Mouse (Mus musculus): ENCODE results near the gene Stat3. TPM values are rescaled to one million over a fixed set of nuclear protein-coding genes. Genes with fewer than 3 reads are reported as not detected.

Gene Stat3
- polyA plus RNA-seq, 1 experiment = 0.96 TPM

DNA sequence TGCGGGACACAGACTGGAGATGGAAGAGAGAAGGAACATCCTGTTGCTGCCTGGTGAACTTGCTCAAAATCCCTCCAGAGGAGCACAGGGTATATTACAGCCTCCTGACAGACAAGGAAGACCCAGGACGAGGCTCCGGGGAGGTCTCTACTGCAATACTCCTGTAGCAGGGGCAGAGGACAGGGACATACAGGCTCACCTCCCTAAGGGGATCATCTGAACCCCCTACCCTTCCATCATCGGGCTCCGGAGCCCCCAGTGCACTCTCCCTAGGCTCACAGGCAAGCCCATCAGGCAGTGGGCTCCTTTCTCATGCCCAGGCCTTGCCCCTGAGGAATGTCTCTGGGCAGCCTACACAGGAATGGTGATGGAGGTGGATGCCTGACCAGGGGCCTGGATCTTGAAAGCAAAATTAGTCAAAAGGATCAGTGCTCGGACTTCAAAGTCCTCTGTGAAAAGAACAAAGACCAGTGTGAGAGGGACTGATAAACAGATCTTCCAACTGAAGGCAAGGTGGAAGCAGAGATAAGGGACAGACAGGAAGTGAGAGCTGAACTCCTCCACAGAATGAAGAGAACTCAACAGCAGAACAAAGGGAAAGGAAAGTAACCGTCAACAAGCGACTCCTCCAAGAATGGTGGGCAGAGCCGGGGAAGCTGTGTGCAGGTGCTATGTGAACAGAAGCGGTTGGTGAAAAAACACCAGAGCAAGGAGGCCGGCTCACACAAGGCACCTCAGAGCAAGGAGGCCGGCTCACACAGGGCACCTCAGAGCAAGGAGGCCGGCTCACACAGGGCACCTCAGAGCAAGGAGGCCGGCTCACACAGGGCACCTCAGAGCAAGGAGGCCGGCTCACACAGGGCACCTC is 47.9 kb downstream of the Stat3 start:
- Histone ChIP-seq H3K4me1 (ENCODE audit: control insufficient read depth) (peaks cover 77% of the 10 kb centered on the region), H3K36me3 (ENCODE audit: control insufficient read depth) (peaks cover 81% of the 10 kb centered on the region), H3K9me3 (ENCODE audit: control insufficient read depth, low read length) (no peaks in the 10 kb centered on the region), H3K27me3 (ENCODE audit: control insufficient read depth) (no peaks in the 10 kb centered on the region), H3K4me3 (replicated peaks) (peak overlapping the region; percentile 51)
- TF ChIP-seq TAL1 (IDR thresholded peaks at IDR 0.05; ENCODE audit: low read length) (peak; percentile 79), GATA1 (IDR thresholded peaks at IDR 0.05; ENCODE audit: low read length) (peak; percentile 72)

DNA sequence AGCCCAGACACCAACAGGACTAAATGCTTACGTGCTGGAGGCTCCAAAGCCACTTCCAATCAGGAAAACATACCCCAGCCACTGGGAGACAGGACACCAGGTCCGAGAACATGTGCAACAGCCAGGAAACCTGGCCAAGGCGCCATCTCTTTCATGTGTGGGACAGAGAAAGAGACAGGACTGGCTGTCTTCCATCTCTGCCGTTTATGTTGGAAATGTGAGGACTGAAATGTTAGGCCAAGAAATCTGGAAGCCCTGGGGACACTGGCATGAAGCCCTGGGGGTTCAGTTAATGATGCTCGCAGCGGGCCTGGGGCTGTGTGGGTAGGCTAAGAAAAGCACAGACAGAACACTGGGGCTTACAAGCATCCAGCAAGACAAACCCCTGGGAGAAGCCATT is 48.9 kb downstream of the Stat3 start:
- Histone ChIP-seq H3K9me3 (ENCODE audit: control insufficient read depth, low read length) (no peaks in the 10 kb centered on the region), H3K27me3 (ENCODE audit: control insufficient read depth) (no peaks in the 10 kb centered on the region), H3K4me1 (ENCODE audit: control insufficient read depth) (peaks cover 87% of the 10 kb centered on the region), H3K4me3 (replicated peaks) (no peak overlapping the region), H3K36me3 (ENCODE audit: control insufficient read depth) (peaks cover 80% of the 10 kb centered on the region)
- no peak for TF ChIP-seq TAL1 (IDR thresholded peaks at IDR 0.05; ENCODE audit: low read length)
- no peak for TF ChIP-seq GATA1 (IDR thresholded peaks at IDR 0.05; ENCODE audit: low read length)

DNA sequence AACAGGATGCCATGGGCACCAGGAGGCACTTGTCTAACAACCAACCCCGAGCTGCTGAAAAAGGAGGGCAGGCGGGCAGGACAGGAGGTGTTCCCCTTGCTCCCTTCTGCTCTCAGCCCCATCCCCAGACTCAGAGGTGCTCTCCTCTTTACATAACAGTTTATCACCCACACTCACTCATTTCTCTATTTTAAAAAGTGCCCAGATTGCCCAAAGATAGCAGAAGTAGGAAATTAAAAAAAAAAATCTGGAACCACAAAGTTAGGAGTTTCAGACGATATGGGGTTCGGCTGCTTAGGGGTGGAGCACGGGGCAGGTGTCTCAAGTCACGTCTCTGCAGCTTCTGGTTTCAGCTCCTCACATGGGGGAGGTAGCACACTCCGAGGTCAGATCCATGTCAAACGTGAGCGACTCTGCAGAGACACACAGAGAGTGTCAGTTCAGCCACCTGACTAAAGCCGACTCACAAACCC is 51.0 kb downstream of the Stat3 start:
- peaks cover 93% of the 10 kb centered on the region for H3K4me1 ChIP-seq (ENCODE audit: control insufficient read depth)
- peaks cover 78% of the 10 kb centered on the region for H3K36me3 ChIP-seq (ENCODE audit: control insufficient read depth)
- no peaks in the 10 kb centered on the region for H3K27me3 ChIP-seq (ENCODE audit: control insufficient read depth)
- H3K4me3 ChIP-seq (replicated peaks) = no peak overlapping the region
- H3K9me3 ChIP-seq (ENCODE audit: control insufficient read depth, low read length) = no peaks in the 10 kb centered on the region
- TF ChIP-seq TAL1 (IDR thresholded peaks at IDR 0.05; ENCODE audit: low read length) (no peak), GATA1 (IDR thresholded peaks at IDR 0.05; ENCODE audit: low read length) (no peak)

DNA sequence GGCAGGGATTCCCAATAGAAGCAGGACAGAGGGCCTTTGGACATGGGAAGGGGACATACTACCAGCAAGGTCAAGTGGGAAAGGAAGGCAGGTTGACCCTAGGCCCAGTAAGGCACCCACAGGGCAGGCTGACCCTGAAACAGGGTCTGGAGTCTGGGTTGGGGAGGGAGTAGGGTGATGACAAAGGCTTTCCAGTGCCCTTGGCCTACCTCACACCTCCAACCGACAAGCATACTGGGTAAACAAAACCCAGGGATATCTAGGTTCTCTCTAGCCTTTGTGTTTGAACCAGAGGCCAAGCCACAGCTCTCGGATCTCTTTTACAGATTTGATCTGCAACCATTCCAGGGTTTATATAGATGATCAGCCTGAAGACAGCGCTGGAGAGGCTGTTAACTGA is 51.6 kb downstream of the Stat3 start:
- Histone ChIP-seq H3K36me3 (ENCODE audit: control insufficient read depth) (peaks cover 76% of the 10 kb centered on the region), H3K9me3 (ENCODE audit: control insufficient read depth, low read length) (no peaks in the 10 kb centered on the region), H3K4me3 (replicated peaks) (no peak overlapping the region), H3K27me3 (ENCODE audit: control insufficient read depth) (no peaks in the 10 kb centered on the region), H3K4me1 (ENCODE audit: control insufficient read depth) (peaks cover 90% of the 10 kb centered on the region)
- TF ChIP-seq GATA1 (IDR thresholded peaks at IDR 0.05; ENCODE audit: low read length) (no peak), TAL1 (IDR thresholded peaks at IDR 0.05; ENCODE audit: low read length) (no peak)

DNA sequence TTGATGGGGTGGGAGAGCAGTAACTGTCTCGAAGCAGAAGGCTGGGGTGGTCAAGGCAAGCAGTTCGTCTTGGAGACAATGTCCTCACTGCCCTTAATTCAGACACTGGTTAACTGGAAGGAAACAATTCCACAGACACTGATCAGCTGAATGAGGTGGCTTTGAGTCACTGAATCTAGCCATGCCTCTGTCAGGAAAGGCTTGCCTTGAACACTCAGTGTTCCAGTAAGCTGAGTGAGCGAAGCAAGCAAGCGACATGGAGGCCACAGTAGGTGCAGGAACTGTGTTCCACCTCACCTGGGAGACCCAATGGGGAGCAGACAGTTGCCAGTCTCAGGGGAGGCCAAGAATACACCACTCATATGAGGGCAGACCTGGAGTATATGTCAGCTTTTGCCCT is 52.1 kb downstream of the Stat3 start:
- H3K27me3 ChIP-seq (ENCODE audit: control insufficient read depth) = no peaks in the 10 kb centered on the region
- peaks cover 75% of the 10 kb centered on the region for H3K36me3 ChIP-seq (ENCODE audit: control insufficient read depth)
- TF ChIP-seq TAL1 (IDR thresholded peaks at IDR 0.05; ENCODE audit: low read length) = no peak
- TF ChIP-seq GATA1 (IDR thresholded peaks at IDR 0.05; ENCODE audit: low read length) = no peak
- H3K9me3 ChIP-seq (ENCODE audit: control insufficient read depth, low read length) = no peaks in the 10 kb centered on the region
- H3K4me3 ChIP-seq (replicated peaks) = no peak overlapping the region
- peaks cover 86% of the 10 kb centered on the region for H3K4me1 ChIP-seq (ENCODE audit: control insufficient read depth)

DNA sequence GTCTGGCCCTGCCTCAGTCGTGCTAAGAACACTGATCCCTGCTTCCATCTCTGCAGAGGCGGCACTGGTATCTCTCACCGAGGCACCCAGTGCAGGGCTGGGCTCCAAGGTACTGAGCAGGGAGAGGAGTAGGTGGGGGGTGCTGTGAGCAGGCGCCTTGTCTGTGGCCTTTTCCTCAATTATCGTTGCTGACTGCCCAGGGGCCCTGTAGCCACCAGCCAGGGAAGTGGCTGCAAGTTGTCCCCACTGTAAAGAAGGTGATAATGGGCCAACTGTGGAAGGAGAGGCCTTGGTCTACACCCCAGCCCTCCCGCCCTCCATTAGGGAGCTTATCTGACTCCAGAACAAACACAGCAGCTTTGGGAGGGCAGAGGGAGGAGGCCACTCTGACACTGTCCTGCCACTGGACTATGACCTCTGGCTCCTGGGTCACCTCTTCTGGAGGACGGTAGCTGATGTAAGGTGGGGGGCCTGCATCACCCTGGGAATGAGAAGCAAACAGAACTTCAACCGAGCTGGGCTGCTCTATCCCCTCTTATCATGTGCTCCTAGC is 53.1 kb downstream of the Stat3 start:
- Histone ChIP-seq H3K9me3 (ENCODE audit: control insufficient read depth, low read length) (no peaks in the 10 kb centered on the region), H3K36me3 (ENCODE audit: control insufficient read depth) (peaks cover 81% of the 10 kb centered on the region), H3K27me3 (ENCODE audit: control insufficient read depth) (no peaks in the 10 kb centered on the region), H3K4me3 (replicated peaks) (peak overlapping the region; percentile 15), H3K4me1 (ENCODE audit: control insufficient read depth) (peaks cover 81% of the 10 kb centered on the region)
- TF ChIP-seq TAL1 (IDR thresholded peaks at IDR 0.05; ENCODE audit: low read length) (no peak), GATA1 (IDR thresholded peaks at IDR 0.05; ENCODE audit: low read length) (no peak)

DNA sequence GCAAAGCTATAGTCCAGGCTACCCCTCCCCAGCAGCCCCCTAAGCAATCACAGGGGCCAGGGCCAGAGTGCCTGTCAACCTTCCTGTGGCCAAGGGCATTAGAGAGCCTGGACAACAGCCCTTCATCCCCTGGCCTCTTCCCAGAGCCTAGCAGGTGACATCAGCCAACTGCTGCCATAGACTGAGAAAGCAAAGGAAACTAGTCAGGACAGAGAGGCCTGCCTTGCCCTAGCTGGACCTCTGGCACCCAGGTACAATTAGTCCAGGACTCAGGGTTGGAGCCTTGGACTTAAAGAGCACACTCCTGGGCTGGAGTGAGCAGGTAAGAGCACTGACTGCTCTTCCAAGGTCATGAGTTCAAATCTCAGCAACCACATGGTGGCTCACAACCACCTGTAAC is 53.9 kb downstream of the Stat3 start:
- Histone ChIP-seq H3K4me1 (ENCODE audit: control insufficient read depth) (peaks cover 81% of the 10 kb centered on the region), H3K36me3 (ENCODE audit: control insufficient read depth) (peaks cover 77% of the 10 kb centered on the region), H3K4me3 (replicated peaks) (no peak overlapping the region), H3K27me3 (ENCODE audit: control insufficient read depth) (no peaks in the 10 kb centered on the region), H3K9me3 (ENCODE audit: control insufficient read depth, low read length) (no peaks in the 10 kb centered on the region)
- TF ChIP-seq TAL1 (IDR thresholded peaks at IDR 0.05; ENCODE audit: low read length) (no peak), GATA1 (IDR thresholded peaks at IDR 0.05; ENCODE audit: low read length) (no peak)

DNA sequence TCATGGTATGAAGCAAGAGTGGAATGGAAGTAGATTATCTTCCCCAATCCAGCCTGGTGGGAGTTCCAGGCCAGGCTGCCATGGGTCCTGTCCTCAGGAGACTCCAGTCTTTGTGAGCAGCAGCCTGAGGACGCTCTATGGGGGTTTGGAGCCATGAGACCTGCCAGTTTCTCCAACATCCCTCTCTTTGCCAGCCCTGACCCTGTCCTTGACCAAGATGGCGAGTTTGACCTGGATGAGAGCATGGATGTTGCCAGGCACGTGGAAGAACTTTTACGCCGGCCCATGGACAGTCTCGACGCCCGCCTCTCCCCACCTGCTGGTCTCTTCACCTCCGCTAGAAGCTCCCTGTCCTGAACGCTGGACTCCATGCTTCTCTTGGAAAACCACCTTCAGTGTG is 55.7 kb downstream of the Stat3 start:
- Histone ChIP-seq H3K4me3 (replicated peaks) (no peak overlapping the region), H3K27me3 (ENCODE audit: control insufficient read depth) (no peaks in the 10 kb centered on the region), H3K9me3 (ENCODE audit: control insufficient read depth, low read length) (no peaks in the 10 kb centered on the region), H3K36me3 (ENCODE audit: control insufficient read depth) (peaks cover 73% of the 10 kb centered on the region), H3K4me1 (ENCODE audit: control insufficient read depth) (peaks cover 82% of the 10 kb centered on the region)
- no peak for TF ChIP-seq TAL1 (IDR thresholded peaks at IDR 0.05; ENCODE audit: low read length)
- TF ChIP-seq GATA1 (IDR thresholded peaks at IDR 0.05; ENCODE audit: low read length) = no peak

DNA sequence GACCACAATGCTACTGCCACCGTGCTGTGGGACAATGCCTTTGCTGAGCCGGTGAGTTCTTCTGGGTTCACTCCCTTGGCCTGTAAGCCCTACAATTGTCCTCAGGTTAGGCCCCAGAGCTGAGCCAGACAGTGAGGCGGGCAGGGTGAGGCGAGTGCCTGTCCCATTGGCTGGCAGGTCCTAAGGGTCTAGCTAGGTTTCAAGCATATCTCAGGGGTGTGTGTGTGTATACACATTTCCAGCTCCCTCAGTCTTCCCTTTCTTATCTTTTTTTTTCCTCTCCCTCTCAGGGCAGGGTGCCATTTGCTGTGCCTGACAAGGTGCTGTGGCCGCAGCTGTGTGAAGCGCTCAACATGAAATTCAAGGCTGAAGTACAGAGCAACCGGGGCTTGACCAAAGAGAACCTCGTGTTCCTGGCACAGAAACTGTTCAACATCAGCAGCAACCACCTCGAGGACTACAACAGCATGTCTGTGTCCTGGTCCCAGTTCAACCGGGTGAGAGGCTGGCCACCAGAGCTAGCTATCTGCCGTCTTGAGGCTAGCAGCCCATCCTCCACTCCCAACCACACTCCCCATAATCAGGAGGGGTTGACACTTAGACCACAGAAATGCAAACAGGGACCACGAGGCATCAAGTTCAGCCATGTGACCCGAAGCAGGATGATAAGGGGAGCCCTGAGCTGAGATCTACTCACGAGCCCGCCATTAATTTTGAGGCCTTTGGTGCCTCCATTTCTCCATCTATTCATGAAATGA is 59.8 kb downstream of the Stat3 start:
- Histone ChIP-seq H3K9me3 (ENCODE audit: control insufficient read depth, low read length) (no peaks in the 10 kb centered on the region), H3K4me3 (replicated peaks) (no peak overlapping the region), H3K4me1 (ENCODE audit: control insufficient read depth) (peaks cover 41% of the 10 kb centered on the region), H3K27me3 (ENCODE audit: control insufficient read depth) (no peaks in the 10 kb centered on the region), H3K36me3 (ENCODE audit: control insufficient read depth) (peaks cover 67% of the 10 kb centered on the region)
- TF ChIP-seq GATA1 (IDR thresholded peaks at IDR 0.05; ENCODE audit: low read length) = no peak
- TF ChIP-seq TAL1 (IDR thresholded peaks at IDR 0.05; ENCODE audit: low read length) = no peak

Data from erythroblast, embryonic 14.5 days (primary cell).